Mouse (Mus musculus) megakaryocyte, embryonic 14.5 days (primary cell): ENCODE results near the gene Rubcnl. TPM values are rescaled to one million over a fixed set of nuclear protein-coding genes. Genes with fewer than 3 reads are reported as not detected.
A peak's percentile ranks its signal among the peaks of the same experiment; 100 is the strongest.

Source experiments
- H3K27me3 ChIP-seq: replicated peaks from 2 replicates; pipeline ENCODE3; 2012; ENCODE audit warnings: inconsistent platforms
- H3K36me3 ChIP-seq: replicated peaks from 2 replicates; pipeline ENCODE3; 2012; ENCODE audit warnings: low read length, inconsistent platforms, mixed read lengths
- H3K4me1 ChIP-seq: 2 replicates; pipeline ENCODE4 v1.6.1; 2012; ENCODE audit warnings: inconsistent platforms
- H3K4me3 ChIP-seq: replicated peaks from 2 replicates; pipeline ENCODE3; 2012; ENCODE audit warnings: moderate library complexity, mild to moderate bottlenecking, inconsistent platforms
- H3K9me3 ChIP-seq: 2 replicates; pipeline ENCODE4 v1.6.1; 2012; ENCODE audit warnings: inconsistent platforms
- FLI1 ChIP-seq: IDR thresholded peaks from 2 replicates; pipeline ENCODE4 v1.6.1; 2012; ENCODE audit warnings: low read length, inconsistent platforms, mixed read lengths
- GATA1 ChIP-seq: IDR thresholded peaks from 3 replicates; pipeline ENCODE4 v1.6.1; 2012; ENCODE audit warnings: mixed read lengths, low read length, inconsistent platforms, borderline replicate concordance
- polyA plus RNA-seq: library from polyadenylated mRNA; stranded (reverse); fragments of >175 nt; gene quantifications from 2 replicates; pipeline ENCODE4 v1.2.3, GENCODE M21; 2012; ENCODE audit warnings: low replicate concordance; ENCODE audit not compliant: insufficient read depth

The Rubcnl gene
- polyA plus RNA-seq, 1 experiment: 0.11 TPM

DNA sequence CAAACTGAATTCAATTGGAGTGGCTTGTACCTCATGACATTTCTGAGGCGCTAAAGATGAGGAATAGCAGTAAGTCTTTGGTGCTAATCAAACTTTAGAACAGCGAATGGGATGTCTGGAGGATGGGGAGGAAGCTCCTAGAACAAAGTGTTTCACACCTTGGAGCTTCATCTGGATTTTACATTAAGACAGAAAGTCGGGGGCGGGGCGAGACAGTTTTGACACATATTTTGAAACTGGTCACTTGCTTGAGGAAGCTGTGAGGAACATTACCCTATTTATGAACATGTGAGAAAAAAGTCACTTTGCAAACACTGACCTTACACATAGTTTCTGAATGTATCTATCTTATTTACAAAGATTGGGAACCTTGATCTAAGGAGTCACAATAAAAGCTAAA, 49.4 kb downstream of the Rubcnl start:
- H3K4me1 ChIP-seq: peaks cover 32% of the 10 kb centered on the region
- no peak overlapping the region for H3K4me3 ChIP-seq
- H3K9me3 ChIP-seq: no peaks in the 10 kb centered on the region
- H3K36me3 ChIP-seq: no peaks in the 10 kb centered on the region
- H3K27me3 ChIP-seq: peaks cover 39% of the 10 kb centered on the region
- TF ChIP-seq GATA1 (no peak), FLI1 (no peak)

DNA sequence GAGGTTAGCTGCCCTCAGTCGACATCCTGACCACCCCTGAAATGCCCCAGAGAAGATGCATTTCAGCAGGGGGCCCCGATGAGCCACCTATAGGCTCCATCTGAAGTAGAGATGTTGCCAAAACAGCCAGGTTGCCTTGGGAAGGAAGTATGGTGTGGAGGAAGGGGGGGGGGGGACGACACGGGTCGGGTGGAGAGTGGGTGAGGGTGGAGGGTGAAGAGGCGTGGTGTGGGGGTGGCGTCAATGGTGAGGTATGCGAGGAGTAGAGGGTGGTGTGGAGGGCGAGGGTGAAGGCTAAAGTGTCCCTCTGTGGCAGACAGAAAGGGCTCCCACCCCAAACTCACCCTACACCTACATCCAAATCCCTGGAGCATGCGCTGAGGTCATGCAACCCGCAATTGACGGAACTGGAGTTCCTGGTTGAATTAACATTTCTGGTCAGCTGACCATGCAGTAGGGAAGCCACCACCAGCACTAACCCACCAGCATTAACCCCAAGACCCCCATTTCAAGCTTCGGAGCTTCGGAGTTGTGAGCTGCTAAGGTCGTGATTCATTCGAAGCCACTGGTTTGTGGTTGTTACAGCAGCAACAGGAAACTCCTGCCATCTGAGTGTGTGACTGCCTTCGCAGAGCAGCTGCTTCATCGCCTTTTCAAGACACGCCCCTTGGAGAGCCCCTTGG, 52.7 kb downstream of the Rubcnl start:
- no peak for TF ChIP-seq FLI1
- TF ChIP-seq GATA1: no peak
- H3K36me3 ChIP-seq: no peaks in the 10 kb centered on the region
- H3K4me1 ChIP-seq: peaks cover 20% of the 10 kb centered on the region
- peaks cover 49% of the 10 kb centered on the region for H3K27me3 ChIP-seq
- no peaks in the 10 kb centered on the region for H3K9me3 ChIP-seq
- H3K4me3 ChIP-seq: peak overlapping the region; percentile 88

DNA sequence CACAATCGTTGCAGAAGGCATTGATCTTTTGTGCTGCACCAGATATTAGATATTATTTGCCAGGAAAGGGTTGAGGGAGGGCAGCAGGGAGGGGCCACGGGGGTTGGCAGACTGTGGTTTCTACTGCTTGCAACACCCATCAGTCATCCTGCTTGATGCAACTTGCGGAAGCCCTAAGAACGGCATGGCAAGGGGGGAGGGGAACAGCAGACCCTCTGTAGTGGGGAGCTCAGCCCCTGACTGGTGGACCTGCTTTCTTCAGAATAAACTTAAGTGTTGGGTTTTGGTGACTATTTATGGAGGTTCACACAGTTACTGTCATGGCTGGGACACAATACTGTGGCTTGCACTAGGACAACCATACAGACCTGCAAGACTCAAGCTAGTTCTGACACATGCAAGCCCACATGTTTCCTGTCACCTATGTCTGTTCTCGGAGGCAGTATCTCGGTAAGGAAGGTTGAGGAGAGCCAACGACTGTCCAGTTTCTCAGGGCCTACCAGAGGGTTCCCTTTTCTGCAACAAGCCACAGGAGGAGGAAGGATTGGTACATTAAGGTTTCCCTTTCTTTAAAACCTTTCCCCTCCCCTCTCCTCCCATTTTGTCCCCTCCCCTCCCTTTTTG, 53.6 kb downstream of the Rubcnl start:
- no peak for TF ChIP-seq GATA1
- no peak for TF ChIP-seq FLI1
- Histone ChIP-seq H3K36me3 (no peaks in the 10 kb centered on the region), H3K9me3 (no peaks in the 10 kb centered on the region), H3K27me3 (peaks cover 43% of the 10 kb centered on the region), H3K4me1 (peaks cover 19% of the 10 kb centered on the region), H3K4me3 (peak overlapping the region; percentile 62)

DNA sequence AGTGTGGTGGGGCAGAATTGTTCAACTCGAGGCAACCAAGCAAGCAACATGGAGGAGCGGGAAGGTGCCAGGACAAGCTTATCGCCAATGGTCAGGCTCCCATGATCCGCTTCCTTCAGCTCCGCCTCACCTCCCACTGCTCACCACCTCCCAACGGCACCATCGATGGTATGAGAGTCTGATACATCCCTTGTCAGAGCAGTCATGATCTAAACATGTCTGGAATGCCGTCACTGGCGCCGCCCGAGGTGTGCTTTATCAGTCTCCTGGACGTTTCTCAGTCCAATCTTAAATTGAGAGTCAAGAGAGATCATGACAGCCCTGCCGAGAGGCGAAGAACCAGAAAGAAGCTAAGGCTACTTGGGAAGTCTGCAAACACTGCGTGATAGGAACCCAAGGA, 55.3 kb downstream of the Rubcnl start:
- Histone ChIP-seq H3K27me3 (peaks cover 40% of the 10 kb centered on the region), H3K4me3 (no peak overlapping the region), H3K4me1 (peaks cover 16% of the 10 kb centered on the region), H3K9me3 (no peaks in the 10 kb centered on the region), H3K36me3 (no peaks in the 10 kb centered on the region)
- TF ChIP-seq FLI1 (no peak), GATA1 (no peak)

DNA sequence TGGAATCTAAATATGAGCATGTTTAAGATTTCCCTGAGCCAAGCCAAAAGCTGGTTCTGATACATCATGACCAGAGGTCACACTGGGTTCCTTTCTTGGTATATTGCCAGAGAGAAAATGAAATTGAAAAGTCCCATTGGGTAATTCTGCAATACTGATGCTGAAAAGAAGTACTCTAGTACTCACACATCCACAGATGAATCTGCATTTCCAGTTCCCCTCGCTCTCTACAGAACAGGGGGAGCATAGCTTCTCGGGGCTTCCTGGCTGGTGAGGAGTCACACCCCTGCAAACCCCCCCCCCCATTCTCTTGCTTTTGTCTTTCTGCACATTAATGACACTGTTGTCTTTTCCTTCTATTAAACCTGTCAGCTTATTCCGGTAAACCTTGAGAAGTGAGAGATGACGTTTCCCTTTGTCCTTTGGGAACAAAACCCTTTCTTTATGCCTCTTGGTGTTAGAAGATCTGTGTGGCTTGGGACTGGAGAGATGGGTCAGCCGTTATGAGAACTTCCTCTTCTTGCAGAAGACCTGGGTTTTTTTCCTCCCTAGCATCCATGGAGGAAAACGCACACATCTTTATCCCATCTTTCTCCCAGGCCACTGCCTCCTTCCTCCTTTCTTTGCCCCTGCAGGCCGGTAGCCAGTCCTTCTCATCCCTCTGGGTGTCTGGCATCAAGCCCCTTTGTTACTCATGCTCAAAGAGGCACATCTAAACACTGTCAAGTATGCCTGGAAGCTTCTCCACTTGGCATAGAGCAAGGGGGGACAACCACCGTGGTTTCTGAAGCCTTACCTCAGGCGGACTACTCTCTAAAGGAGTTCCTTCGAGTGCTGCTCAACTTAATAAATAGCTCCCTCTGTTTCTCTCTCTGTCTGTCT, 59.7 kb downstream of the Rubcnl start:
- no peaks in the 10 kb centered on the region for H3K36me3 ChIP-seq
- H3K4me3 ChIP-seq: no peak overlapping the region
- H3K9me3 ChIP-seq: no peaks in the 10 kb centered on the region
- TF ChIP-seq FLI1 (no peak), GATA1 (no peak)
- peaks cover 26% of the 10 kb centered on the region for H3K27me3 ChIP-seq
- H3K4me1 ChIP-seq: peaks cover 5% of the 10 kb centered on the region

DNA sequence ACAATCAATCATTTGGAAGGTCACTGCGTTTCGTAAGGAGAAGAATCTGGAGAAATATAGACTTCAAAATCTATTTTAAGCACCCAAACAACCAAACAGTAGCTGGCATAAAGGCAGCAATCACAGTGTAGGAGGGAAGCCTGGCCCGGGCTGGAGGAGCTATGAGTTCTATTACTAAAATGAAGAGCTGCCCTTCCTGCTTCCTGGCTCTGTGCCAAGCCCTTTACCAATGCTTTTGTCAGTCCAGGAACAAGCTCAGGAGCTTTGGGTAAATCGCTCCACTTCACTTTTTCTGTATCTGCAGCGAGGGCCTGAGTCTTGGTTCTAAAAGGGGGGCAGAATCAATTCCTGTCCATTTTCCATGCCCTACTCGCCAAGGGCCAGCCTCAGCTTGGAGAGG, 62.1 kb downstream of the Rubcnl start:
- Histone ChIP-seq H3K4me3 (no peak overlapping the region), H3K27me3 (peaks cover 14% of the 10 kb centered on the region), H3K9me3 (no peaks in the 10 kb centered on the region), H3K36me3 (no peaks in the 10 kb centered on the region), H3K4me1 (peaks cover 5% of the 10 kb centered on the region)
- TF ChIP-seq FLI1: no peak
- TF ChIP-seq GATA1: no peak

Other genes with a start within 250 kb of the Rubcnl start
- 1.9 and 2.8 TPM in 2 replicates for gene Lrch1, start 68.2 kb upstream of the Rubcnl start, polyA plus RNA-seq
- not detected in 2 replicates for gene Lrrc63, start 114.9 kb downstream of the Rubcnl start, polyA plus RNA-seq
- gene Lcp1, start 115.1 kb downstream of the Rubcnl start, polyA plus RNA-seq: 0.66 and 7.1 TPM in 2 replicates
- gene Cpb2, start 226.3 kb downstream of the Rubcnl start, polyA plus RNA-seq: not detected in 2 replicates